Mouse (Mus musculus): ENCODE measurements around the gene Stat5a.

DNA sequence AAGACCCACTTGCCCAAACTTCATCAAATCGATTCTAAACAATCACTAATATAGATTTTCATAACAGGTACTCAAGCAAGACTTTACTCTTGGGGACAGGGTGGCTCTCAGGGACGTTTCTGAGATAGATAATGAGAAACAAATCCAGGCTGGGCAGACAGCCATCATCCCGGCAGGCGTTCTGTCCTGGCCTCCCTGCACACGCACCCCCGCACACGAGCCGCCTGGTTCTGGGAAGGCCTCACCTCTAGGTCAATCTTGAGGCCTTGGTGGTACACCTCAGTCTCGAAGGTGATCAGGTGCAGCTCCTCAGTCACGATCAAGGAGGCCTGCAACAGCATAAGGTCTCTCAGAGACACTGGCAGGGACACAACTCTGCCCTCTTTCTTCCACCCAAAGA, 36.9 kb downstream of the Stat5a start:
- TF ChIP-seq CTCF (IDR thresholded peaks at IDR 0.05; ENCODE audit: low read depth), result no peak
- no peak for TF ChIP-seq EP300 (IDR thresholded peaks at IDR 0.05; ENCODE audit: low read depth)
